Mouse (Mus musculus) layer of hippocampus, postnatal 14 days (tissue): ENCODE results near the gene Unc13c. TPM values are rescaled to one million over a fixed set of nuclear protein-coding genes. Genes with fewer than 3 reads are reported as not detected.
A peak's percentile ranks its signal among the peaks of the same experiment; 100 is the strongest.

ENCODE experiments used
- DNase-seq, 2 experiments: peaks; one replicate each; pipeline ENCODE4 v3.0.0; 2021 to 2022; ENCODE audit warnings: low spot score in 2 of 2, mixed read lengths in 1 of 2
- total RNA-seq, 2 experiments: library from RNA; stranded (reverse); gene quantifications; 2 replicates each; pipeline ENCODE4 v1.2.3; 2021

The Unc13c gene
- total RNA-seq, 2 experiments from 2014 or later = 10.6 to 14.9 TPM

DNA sequence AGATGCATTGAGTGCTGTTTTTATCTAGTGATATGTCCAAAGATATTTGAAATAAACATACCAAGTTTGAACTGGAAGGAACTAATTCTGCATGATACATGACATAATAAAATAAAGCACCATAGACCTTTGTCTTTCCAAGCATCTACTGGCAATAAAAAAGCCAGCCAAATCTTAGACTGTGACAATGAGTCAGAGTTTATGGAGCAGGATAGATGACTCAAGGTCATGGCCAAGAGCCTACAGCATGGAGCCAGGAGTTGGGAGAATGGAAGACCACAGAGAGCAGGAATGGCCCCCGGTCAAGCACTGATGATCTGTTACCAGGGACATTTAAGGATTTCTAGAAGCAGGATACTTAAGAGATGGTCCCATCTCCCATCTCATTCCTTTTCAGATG, 319.7 kb downstream of the Unc13c start:
- DNase-seq = no peak

DNA sequence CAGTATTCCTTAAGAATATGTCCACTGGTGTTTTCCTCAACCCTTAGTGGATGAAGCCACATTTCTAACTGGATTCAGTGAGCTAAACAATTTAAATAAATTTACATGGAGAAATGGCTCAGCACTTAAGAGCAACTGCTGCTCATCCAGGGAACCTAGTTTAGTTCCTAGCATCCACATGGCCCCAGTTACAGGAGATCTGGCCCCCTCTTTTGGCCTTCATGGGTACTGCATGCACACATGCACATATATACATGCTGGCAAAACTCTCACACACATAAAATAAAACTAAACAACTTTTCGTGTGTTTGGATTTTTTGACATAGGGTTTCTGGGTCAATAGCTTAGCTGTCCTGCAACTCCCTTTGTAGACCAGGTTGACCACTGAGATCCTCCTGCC, 330.6 kb downstream of the Unc13c start:
- DNase-seq = no peak

DNA sequence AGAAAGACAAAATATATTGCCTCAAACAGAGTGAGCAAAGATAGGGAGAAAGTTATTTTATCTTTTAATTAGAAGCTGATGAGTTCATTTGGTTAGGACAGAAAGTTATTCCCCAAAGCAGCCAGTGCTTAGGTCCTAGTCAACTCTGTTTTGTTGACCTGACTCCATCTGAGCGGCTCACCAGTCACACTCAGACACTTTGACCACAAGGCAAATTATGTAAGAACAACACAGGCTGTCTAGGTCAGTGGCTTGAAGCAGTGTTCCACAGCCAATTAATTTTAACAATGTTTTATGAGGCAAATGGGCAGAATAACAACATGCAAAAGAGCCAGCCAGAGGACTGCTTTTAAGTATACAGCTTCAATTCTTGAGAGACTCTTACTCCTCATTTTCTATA, 343.6 kb downstream of the Unc13c start:
- no peak for DNase-seq

DNA sequence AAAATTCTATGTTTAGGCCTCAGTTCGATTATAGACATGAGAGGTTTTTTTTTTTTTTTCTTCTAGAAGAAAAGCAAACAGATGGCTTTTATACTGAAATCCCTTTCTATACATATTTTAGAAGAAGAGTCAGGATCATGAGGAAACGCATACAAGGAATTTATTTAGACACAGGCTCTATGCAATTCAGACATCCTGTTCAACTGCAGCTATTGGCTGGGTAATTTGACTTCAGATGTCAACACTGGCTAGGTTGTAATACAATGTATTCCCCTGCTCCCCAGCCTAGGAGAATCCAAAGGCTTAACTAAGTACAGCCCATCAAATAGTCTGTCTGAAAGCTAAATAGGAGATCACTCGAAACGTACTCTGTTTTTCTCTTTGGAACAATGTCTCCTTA, 355.9 kb downstream of the Unc13c start:
- DNase-seq = no peak

DNA sequence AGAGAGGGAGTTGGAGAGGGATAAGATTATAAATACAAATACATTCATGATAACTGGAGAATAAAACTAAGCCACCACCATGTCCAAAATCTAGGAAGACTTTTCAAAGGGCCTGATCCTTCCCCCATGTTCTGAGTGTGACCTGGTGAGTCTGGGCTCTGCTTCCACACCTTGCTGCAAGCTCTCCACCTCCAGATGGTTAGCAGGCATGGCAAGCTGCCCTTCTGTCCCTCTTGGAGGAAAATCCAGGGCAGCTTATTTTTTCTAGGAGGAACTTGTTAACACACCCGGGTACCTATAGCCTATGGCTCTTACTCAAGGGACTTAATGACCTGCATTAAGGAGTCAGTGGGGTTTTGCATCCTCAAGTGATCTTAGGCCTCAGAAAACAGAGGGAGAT, 364.8 kb downstream of the Unc13c start:
- no peak for DNase-seq

DNA sequence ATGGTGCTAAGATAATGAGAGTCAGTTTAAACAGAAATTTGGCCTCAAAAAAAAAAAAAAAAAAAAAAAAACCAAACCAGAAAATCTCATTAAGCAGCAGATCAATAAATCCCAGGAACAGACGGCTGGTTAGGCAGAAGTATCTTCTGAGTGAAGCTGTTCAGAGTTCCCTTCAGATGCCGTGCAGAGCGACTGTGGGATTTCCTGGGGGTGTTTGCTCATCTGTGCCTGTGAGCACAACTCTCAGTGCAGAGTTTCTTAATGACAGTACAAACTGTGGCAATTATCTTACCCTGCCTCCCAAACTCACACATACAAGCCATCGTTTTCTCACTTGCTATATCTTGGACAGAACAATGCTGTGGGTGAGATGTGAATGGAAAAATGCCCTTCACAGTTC, 403.2 kb downstream of the Unc13c start:
- DNase-seq = peak in 1 of 2 experiments; percentile 52

DNA sequence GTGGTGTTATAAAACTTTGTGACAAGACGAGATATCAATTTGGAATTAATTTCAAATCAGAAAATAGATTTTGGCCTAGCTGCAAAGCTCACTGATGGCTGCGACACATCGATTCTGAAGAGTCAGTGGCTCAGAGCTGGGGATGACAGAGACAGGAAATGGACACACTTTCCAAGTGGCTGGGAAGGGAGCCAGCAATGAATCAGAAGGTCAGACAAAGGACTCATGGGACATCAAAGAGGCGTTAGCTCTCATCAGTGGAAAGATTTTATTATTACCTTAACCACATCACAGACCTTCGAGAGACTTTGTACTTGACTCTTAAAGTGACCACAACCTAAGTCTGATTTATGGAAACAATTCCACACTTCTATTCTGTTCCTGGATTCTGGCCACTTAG, 408.7 kb downstream of the Unc13c start:
- DNase-seq = no peak

DNA sequence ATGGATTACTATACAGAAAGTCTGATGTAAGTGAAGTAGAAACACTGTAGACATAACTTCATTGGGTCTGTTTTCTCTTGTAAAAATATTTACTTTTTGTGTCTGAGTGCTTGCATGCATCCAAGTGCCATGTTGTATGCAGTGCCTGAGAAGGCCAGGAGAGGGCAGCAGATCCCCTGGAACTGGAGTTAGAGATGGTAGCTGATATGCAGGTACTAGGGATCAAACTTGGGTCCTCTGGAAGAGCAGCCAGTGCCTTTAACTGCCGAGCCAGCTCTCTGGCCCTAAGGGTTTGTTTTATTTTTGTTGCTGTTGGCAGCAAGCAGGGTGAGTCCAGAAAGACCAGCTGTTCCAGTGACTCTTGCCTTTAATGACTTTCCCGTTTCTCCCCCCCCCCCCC, 411.0 kb downstream of the Unc13c start:
- DNase-seq = peak; percentile 21 to 39

DNA sequence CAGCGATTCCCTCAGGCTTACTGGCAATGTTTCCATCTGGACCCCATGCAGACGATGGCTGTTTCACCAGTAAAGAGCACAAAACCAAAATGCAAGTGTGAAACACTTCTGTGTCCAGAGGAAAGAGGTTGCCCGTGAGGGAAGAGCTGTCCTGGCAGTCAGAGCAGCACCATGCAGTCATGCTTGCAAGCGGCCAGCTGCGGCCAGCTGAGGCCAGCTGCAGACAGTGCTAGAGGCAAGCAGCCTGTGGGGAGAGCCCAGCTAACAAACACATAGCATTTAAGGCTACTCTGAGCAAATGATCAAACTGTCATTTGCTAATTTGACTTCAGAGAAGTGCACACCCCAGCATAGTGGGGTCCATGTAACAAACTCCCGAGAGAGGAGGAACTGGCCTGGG, 413.4 kb downstream of the Unc13c start:
- DNase-seq = no peak

DNA sequence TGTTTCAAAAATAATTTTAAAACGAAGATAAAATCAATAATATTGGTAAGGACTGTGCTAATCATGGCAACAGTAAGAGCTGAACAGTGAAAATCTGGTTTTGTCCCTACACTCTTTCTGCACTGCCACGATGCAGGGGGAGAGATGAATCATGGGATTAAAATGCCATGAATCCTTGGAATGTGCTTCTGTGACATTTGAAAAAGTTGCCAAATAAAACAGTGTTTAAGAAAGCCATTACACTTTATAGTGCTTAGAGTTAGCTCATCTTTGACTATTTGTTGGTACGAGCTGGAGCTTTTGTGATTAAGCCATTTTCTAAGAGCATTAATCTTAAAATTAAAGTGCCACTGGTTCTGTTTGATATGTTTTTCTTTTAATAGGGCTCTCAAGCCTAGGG, 496.2 kb downstream of the Unc13c start:
- no peak for DNase-seq

DNA sequence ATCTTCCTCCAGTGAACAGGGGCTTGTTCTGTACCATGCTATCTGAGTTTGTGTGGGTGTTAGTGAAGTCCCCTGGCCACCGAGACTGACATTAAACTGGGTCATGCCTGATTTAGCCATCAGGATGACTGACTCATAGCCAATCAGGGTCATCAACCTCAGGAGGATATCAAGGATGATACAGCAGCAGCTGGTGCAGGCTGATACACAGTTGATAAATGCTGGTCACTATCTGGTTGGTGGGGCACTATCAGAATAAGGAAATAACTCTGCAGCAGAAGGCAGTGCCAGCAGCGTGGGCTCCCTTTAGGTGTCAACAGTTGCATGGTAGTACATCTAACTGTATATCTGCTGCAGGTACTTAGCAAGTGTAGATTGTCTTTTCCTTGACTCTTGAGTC, 506.7 kb downstream of the Unc13c start:
- no peak for DNase-seq

DNA sequence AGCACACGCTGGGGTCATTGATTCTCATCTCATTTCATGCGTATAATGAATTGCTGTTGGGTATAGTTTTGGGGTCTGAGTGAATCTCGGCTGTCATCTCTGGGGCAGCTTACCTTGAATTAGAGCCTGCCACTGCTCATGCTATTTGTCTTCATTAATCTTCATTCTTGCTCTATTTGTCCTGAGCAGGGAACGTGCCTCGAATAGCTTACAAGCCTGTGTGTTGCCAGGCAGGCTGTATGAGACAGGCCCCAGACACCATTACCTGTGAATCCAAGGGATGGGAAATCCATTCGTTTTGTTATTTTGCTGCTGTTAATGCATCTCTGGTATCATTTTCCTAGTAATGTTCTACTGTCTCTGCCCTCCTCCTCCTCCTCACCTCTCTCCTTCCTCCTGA, 518.8 kb downstream of the Unc13c start:
- DNase-seq = no peak

DNA sequence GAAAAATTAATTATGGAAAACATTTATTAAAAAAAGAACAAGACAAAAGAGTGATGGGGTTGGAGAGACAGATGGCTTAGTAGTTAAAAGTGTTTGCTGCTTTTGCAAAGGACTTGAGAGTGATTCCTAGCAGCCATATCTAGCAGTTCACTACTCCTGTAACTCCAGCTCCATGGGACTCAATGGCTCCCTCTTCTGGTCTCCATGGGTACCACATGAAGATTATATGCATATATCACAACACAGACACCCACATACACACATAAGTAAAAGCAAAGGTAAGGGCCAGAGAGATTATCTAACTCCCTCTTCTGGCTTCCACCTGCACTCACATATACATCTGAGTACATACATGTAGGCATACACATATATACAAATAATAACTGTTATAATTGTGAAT, 519.5 kb downstream of the Unc13c start:
- DNase-seq = no peak

DNA sequence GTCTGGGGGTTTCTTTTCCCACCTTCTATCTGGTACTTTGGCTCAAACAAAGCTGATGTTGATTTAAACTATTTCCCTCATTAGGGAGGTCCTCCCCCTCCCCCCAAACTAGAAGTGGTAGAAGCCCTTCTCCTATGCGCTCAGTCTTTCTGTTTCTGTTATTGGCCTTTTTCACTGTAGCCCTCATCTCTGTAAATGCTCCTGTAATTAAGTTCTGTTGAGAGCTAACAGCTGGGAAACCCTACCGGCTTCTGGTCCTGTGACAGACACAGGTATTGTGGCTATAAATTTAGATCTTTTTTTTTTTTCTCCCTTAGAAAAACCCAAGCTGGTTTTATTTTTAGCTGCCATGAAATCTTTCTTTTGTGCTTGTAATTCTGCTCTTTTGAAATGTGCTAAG, 536.8 kb downstream of the Unc13c start:
- no peak for DNase-seq

Other genes with a start within 250 kb of the Unc13c start
- gene Wdr72, start 141.4 kb upstream of the Unc13c start, total RNA-seq = under 1 TPM in 1 of 2 experiments, not detected in 1; 0.51 TPM